Mouse (Mus musculus) urinary bladder, postnatal 4 days (tissue): ENCODE results near the gene Cwc15.

Experiments
- DNase-seq, 2 experiments: peaks; one replicate each; pipeline ENCODE4 v3.0.0; 2021 to 2022; ENCODE audit warnings: low spot score in 2 of 2

Cwc15 gene

GRCm38 (mm10) chr9:14548366-14548761 lies 47.9 kb downstream of the Cwc15 start:
- DNase-seq, result no peak

GRCm38 (mm10) chr9:14558332-14558731 lies 57.9 kb downstream of the Cwc15 start:
- DNase-seq, result no peak

DNA sequence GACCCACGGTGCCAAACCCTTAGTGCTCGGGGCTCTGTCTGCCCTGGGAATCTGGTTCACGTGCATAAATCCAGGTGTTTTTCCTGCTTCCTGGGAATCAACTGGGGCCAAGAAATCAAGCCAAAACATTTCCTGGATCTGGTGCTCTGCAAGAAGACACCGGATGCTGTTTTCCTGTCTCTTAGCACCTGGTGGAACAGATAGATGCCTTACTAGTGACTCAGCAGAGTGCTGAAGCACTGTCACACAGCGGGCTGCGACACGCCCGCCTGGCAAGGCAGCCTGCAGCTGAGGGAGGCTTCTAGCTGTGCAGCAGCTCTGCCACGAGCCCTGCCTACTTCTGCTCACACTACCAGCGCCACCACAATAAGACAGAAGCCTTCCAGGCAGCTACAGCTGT lies 59.0 kb downstream of the Cwc15 start:
- DNase-seq, result no peak

DNA sequence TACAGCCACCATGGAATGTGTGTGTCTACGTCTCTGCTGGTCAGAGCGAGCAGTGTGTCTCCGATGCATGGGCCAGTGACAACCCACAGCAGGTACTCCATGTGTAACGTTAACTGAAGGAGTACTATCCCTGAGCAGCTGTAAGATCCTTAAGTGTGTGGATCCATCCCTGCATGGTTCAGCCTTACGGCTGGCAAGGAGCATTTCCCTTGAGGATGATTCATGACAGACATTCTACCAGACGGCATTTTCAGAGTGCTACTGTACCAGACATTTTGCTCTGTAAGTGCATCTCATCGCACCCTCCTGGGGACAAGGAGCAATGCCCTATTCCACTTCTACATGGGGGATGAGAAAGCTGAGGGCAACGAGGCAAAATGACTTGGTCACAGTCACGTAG lies 59.6 kb downstream of the Cwc15 start:
- DNase-seq, result no peak
